Mouse (Mus musculus): ENCODE results near the gene Ipcef1. TPM values are rescaled to one million over a fixed set of nuclear protein-coding genes. Genes with fewer than 3 reads are reported as not detected.
"Not testable (repeated sequence)": the region's sequence is repeated elsewhere in the genome, so short reads cannot be mapped to it uniquely, and the experiment has no call there.

The Ipcef1 gene
- total RNA-seq, 2 experiments from 2014 or later, result 0.08 TPM; not detected in 1

- no peak for DNase-seq
Measured at GRCm38 (mm10) chr10:7035547-7035946, 16.7 kb downstream of the Ipcef1 start.

- DNase-seq, result no peak
Measured at GRCm38 (mm10) chr10:7033459-7033858, 18.8 kb downstream of the Ipcef1 start.

GRCm38 (mm10) chr10:7025028-7025427 is 27.2 kb downstream of the Ipcef1 start:
- DNase-seq, result no peak

GRCm38 (mm10) chr10:7020551-7020950 is 31.7 kb downstream of the Ipcef1 start:
- no peak for DNase-seq

GRCm38 (mm10) chr10:7019781-7020386 is 32.4 kb downstream of the Ipcef1 start:
- no peak for DNase-seq

- no peak for DNase-seq
Measured at GRCm38 (mm10) chr10:7015199-7015598, 37.1 kb downstream of the Ipcef1 start.

GRCm38 (mm10) chr10:7010543-7010942 is 41.7 kb downstream of the Ipcef1 start:
- no peak for DNase-seq

- DNase-seq, result no peak
Measured at GRCm38 (mm10) chr10:7004980-7005538, 47.2 kb downstream of the Ipcef1 start.

GRCm38 (mm10) chr10:7003898-7004297 is 48.4 kb downstream of the Ipcef1 start:
- DNase-seq, result not testable (repeated sequence)

- no peak for DNase-seq
Measured at GRCm38 (mm10) chr10:6999355-6999754, 52.9 kb downstream of the Ipcef1 start.

- no peak for DNase-seq
Measured at GRCm38 (mm10) chr10:6998576-6999250, 53.6 kb downstream of the Ipcef1 start.

- DNase-seq, result no peak
Measured at GRCm38 (mm10) chr10:6996895-6997294, 55.4 kb downstream of the Ipcef1 start.

GRCm38 (mm10) chr10:6988555-6988954 is 63.7 kb downstream of the Ipcef1 start:
- no peak for DNase-seq

GRCm38 (mm10) chr10:6987399-6988098 is 64.7 kb downstream of the Ipcef1 start:
- no peak for DNase-seq

GRCm38 (mm10) chr10:6986246-6986645 is 66.0 kb downstream of the Ipcef1 start:
- no peak for DNase-seq

GRCm38 (mm10) chr10:6983431-6983830 is 68.8 kb downstream of the Ipcef1 start:
- DNase-seq, result no peak

GRCm38 (mm10) chr10:6982751-6983151 is 69.5 kb downstream of the Ipcef1 start:
- no peak for DNase-seq

- DNase-seq, result no peak
Measured at GRCm38 (mm10) chr10:6980236-6980635, 72.0 kb downstream of the Ipcef1 start.

- no peak for DNase-seq
Measured at GRCm38 (mm10) chr10:6979789-6980188, 72.5 kb downstream of the Ipcef1 start.

GRCm38 (mm10) chr10:6979216-6979615 is 73.1 kb downstream of the Ipcef1 start:
- DNase-seq, result no peak

- no peak for DNase-seq
Measured at GRCm38 (mm10) chr10:6978733-6979132, 73.5 kb downstream of the Ipcef1 start.

- DNase-seq, result no peak
Measured at GRCm38 (mm10) chr10:6977843-6978242, 74.4 kb downstream of the Ipcef1 start.

GRCm38 (mm10) chr10:6968334-6968733 is 83.9 kb downstream of the Ipcef1 start:
- no peak for DNase-seq

Measured in gastrocnemius, postnatal 25 days (tissue).